Mouse (Mus musculus): ENCODE data around the gene Kcnk3. TPM values are rescaled to one million over a fixed set of nuclear protein-coding genes. Genes with fewer than 3 reads are reported as not detected.

Gene Kcnk3
- polyA plus RNA-seq, 1 experiment from 2014 or later: 8.7 TPM

DNA sequence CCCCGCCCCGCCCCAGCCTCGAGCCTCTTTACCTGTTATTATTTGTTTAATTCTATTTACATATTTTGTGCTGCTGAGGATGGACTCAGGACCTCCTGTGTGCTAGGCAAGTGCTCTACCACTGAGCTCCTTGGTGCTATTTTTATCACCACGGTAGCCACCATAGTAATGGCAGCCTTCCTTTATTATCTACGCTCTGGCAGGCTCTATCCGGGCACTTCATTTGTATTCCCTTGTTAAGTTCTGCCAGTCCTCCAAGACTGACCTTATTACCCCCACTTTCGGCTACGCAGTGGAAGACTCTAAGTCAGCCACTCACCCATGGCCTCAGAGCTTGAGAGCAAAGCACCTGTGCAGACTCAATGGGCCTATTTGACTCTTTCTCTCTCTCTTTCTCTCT is 3.8 kb downstream of the Kcnk3 start:
- no peak for ATAC-seq
- H3K4me3 ChIP-seq (ENCODE audit: low read length): no peak overlapping the region
- no peaks in the 10 kb centered on the region for H3K36me3 ChIP-seq (ENCODE audit: control insufficient read depth, insufficient read depth, low read length)
- WGBS: 81% methylated on average over 8 of the region's 8 CpGs
- H3K27me3 ChIP-seq (replicated peaks; ENCODE audit: control insufficient read depth, insufficient read depth, low read length): peaks cover 21% of the 10 kb centered on the region
- no peak overlapping the region for H3K4me2 ChIP-seq (ENCODE audit: low read depth, low read length)
- H3K9me3 ChIP-seq (ENCODE audit: control insufficient read depth, low read length): no peaks in the 10 kb centered on the region
- H3K27ac ChIP-seq (ENCODE audit: low read length): no peak overlapping the region
- no peak overlapping the region for H3K9ac ChIP-seq (ENCODE audit: low read depth, low read length)
- peaks cover 45% of the 10 kb centered on the region for H3K4me1 ChIP-seq (ENCODE audit: control insufficient read depth, insufficient read depth, low read length)

DNA sequence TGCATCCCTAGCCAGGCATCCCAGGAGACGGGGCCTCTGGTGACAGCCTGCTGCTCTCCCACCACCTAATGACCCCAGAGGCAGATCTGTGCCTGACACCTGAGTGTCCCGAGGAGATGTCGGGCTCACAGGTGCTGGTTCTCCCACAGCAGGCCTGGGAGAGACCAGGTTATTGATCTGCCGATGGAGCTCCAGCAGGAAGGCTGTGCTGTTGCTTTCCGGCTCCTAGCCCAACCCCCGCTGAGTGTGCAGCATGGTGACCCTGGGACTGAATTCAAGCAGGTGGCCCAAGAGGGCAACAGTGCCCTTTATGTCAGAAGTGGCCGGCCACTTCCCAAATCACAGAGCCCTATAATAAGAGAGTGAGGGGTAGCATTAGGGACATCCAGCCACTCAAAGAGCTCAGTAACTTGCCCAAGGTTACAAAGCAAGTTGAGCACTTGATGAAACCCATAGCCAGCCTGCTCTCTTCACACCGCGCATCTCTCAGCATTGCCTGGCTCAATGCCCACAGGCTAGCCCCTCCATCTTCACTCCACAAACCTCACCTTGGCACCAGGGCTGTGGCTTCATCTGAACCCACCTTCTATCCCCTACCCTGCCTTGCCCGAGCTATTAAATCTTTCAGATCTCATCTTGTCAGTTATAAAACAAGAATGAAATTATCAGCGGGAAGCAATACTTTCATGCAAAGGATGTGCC is 4.5 kb downstream of the Kcnk3 start:
- H3K9ac ChIP-seq (ENCODE audit: low read depth, low read length): no peak overlapping the region
- no peaks in the 10 kb centered on the region for H3K9me3 ChIP-seq (ENCODE audit: control insufficient read depth, low read length)
- H3K4me3 ChIP-seq (ENCODE audit: low read length): no peak overlapping the region
- peaks cover 21% of the 10 kb centered on the region for H3K27me3 ChIP-seq (replicated peaks; ENCODE audit: control insufficient read depth, insufficient read depth, low read length)
- H3K4me1 ChIP-seq (ENCODE audit: control insufficient read depth, insufficient read depth, low read length): peaks cover 45% of the 10 kb centered on the region
- H3K36me3 ChIP-seq (ENCODE audit: control insufficient read depth, insufficient read depth, low read length): no peaks in the 10 kb centered on the region
- WGBS: 77% methylated on average over 11 of the region's 11 CpGs
- no peak overlapping the region for H3K27ac ChIP-seq (ENCODE audit: low read length)
- no peak for ATAC-seq
- H3K4me2 ChIP-seq (ENCODE audit: low read depth, low read length): no peak overlapping the region

DNA sequence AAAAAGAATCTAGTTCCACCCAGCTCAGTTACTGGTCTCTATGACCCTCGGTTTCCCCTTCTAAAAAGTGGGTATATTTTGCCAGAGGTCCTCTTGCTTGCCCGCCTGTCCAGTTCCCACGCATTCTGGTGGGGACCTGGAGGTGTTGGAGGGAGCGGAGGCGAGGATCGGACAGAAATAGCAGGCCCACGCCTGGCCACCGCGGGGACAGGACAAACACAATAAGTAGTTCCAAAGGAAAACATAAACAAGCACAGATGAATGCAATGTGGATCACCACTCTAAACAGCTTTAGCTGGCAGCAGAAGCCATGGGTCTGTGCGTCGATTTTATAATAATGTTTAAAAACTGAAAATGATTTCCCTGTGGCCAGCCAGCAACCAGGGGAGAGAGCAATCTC is 5.4 kb downstream of the Kcnk3 start:
- ATAC-seq: no peak
- 64% methylated on average over 11 of the region's 11 CpGs for WGBS
- Histone ChIP-seq H3K4me1 (ENCODE audit: control insufficient read depth, insufficient read depth, low read length) (peaks cover 42% of the 10 kb centered on the region), H3K9me3 (ENCODE audit: control insufficient read depth, low read length) (no peaks in the 10 kb centered on the region), H3K4me2 (ENCODE audit: low read depth, low read length) (peak overlapping the region; percentile 10; the same call in 1 of the 2 replicates), H3K9ac (ENCODE audit: low read depth, low read length) (no peak overlapping the region), H3K27ac (ENCODE audit: low read length) (peak overlapping the region; percentile 46), H3K36me3 (ENCODE audit: control insufficient read depth, insufficient read depth, low read length) (no peaks in the 10 kb centered on the region), H3K4me3 (ENCODE audit: low read length) (no peak overlapping the region), H3K27me3 (replicated peaks; ENCODE audit: control insufficient read depth, insufficient read depth, low read length) (peaks cover 15% of the 10 kb centered on the region)

DNA sequence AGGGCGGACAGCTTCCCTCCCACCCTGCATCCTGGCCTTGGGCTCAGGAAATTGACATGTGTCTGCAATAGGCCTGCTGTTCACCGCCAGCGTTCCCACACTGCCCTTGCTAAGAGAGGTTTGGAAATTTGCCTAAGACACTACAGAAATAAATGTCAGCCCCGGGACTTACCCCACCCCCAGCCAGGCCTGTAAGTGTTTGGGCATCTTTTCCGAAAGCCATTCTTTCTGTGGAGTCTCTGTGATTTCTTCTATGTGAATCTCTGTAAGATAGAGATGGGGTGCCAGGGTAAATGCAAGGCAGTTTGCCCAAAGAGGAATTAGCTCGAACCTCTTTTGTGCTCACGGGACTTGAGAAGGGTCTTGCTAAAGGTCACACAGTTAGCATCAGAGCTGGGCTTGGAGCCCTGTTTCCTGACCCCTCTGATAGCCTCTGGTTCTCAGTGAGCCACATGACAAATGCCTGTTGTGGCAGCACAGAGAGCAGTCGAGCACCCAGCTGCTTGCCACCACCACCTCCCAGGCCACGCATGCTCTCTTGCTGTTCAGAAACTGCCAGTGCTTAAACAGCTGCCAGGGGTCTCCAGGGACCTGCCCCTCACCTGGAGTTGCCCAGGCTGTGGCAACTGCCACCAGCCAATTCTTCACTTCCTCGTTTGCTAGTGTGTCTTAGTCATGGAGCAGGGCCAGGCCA is 6.0 kb downstream of the Kcnk3 start:
- ATAC-seq: 0 out of 2 replicates have a peak, but pooled peaks have one; percentile 16
- no peak overlapping the region for H3K4me2 ChIP-seq (ENCODE audit: low read depth, low read length)
- no peaks in the 10 kb centered on the region for H3K36me3 ChIP-seq (ENCODE audit: control insufficient read depth, insufficient read depth, low read length)
- H3K9me3 ChIP-seq (ENCODE audit: control insufficient read depth, low read length): no peaks in the 10 kb centered on the region
- 36% methylated on average over 10 of the region's 10 CpGs for WGBS
- peaks cover 9% of the 10 kb centered on the region for H3K27me3 ChIP-seq (replicated peaks; ENCODE audit: control insufficient read depth, insufficient read depth, low read length)
- no peak overlapping the region for H3K4me3 ChIP-seq (ENCODE audit: low read length)
- H3K4me1 ChIP-seq (ENCODE audit: control insufficient read depth, insufficient read depth, low read length): peaks cover 37% of the 10 kb centered on the region
- peak overlapping the region; percentile 46 for H3K27ac ChIP-seq (ENCODE audit: low read length)
- H3K9ac ChIP-seq (ENCODE audit: low read depth, low read length): no peak overlapping the region

DNA sequence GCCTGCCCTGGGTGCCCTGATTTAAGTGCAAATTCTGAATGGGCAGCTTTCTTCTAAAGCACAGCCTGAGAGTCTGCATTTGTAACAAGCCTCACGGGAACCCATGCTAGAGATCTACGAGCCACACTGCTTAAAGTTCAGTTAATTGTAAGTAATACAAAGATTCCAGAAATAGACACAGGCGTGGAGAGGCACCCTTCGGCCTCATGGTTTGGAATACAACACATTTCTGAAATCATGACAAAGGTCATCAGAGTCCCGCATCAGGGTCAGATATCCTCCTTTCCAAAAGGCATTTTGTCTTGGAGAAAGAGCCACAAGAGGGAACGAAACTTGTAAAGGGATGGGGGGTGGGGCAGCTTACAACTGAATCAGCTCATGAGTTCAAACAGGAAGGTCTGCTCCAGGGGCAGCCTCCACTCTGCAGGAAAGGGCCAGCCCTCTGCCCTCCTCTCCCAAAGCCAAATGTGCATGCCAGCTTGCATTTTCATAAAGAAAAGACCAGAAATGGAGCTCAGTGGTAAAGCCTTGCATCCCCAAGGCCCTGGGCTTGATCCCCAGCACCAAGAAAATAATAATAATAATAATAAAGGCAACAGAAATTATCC is 7.1 kb downstream of the Kcnk3 start:
- Histone ChIP-seq H3K27me3 (replicated peaks; ENCODE audit: control insufficient read depth, insufficient read depth, low read length) (no peaks in the 10 kb centered on the region), H3K27ac (ENCODE audit: low read length) (no peak overlapping the region), H3K4me2 (ENCODE audit: low read depth, low read length) (no peak overlapping the region), H3K4me1 (ENCODE audit: control insufficient read depth, insufficient read depth, low read length) (peaks cover 32% of the 10 kb centered on the region), H3K9ac (ENCODE audit: low read depth, low read length) (no peak overlapping the region), H3K36me3 (ENCODE audit: control insufficient read depth, insufficient read depth, low read length) (no peaks in the 10 kb centered on the region), H3K9me3 (ENCODE audit: control insufficient read depth, low read length) (no peaks in the 10 kb centered on the region), H3K4me3 (ENCODE audit: low read length) (no peak overlapping the region)
- no peak for ATAC-seq
- WGBS: 55% methylated on average over 6 of the region's 6 CpGs

DNA sequence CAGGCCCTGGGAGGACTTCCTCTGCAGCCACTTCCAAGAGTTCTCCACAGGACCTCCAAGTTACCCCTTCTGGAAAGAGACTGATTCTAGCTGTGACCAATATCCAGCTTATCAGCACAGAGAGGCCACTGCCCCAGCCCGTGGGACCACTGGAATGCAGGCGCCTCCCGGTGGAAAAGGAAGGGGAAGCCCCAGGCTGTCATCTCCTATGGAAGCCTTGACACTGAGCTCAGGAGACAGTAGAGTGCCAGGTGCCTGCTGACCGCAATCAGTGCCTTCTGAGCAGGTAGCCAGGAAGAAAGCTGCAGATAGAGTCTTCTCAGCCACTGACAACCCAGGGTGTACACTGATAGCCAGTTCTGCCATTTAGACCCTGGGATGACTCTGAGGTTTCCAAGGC is 13.4 kb downstream of the Kcnk3 start:
- H3K4me1 ChIP-seq (ENCODE audit: control insufficient read depth, insufficient read depth, low read length): no peaks in the 10 kb centered on the region; the same call in none of the 2 replicates
- no peaks in the 10 kb centered on the region for H3K9me3 ChIP-seq (ENCODE audit: control insufficient read depth, low read length)
- no peak overlapping the region for H3K9ac ChIP-seq (ENCODE audit: low read depth, low read length)
- no peak overlapping the region for H3K4me3 ChIP-seq (ENCODE audit: low read length)
- no peaks in the 10 kb centered on the region for H3K27me3 ChIP-seq (replicated peaks; ENCODE audit: control insufficient read depth, insufficient read depth, low read length)
- H3K4me2 ChIP-seq (ENCODE audit: low read depth, low read length): no peak overlapping the region
- H3K27ac ChIP-seq (ENCODE audit: low read length): no peak overlapping the region
- no peaks in the 10 kb centered on the region for H3K36me3 ChIP-seq (ENCODE audit: control insufficient read depth, insufficient read depth, low read length)
- WGBS: 32% methylated on average over 4 of the region's 4 CpGs
- ATAC-seq: no peak

DNA sequence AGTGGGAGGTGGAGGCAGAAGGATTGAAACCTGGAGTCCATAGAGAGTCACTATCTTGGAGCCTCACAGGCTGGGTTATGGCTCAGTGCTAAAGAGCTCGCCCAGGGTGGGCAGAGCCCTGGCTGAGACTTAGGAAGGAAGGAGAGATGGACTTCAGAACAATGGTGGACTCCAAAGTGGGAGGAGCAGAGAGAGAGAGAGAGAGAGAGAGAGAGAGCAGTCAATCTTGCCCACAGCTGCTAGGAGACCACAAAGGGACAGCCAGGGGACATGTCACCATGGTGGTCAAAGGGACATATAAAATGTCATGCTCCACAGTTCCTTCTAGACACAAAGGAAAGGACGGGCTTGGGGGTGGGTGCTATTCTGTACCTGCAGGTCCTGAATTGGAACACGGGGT is 15.3 kb downstream of the Kcnk3 start:
- Histone ChIP-seq H3K9ac (ENCODE audit: low read depth, low read length) (no peak overlapping the region), H3K9me3 (ENCODE audit: control insufficient read depth, low read length) (no peaks in the 10 kb centered on the region), H3K4me1 (ENCODE audit: control insufficient read depth, insufficient read depth, low read length) (no peaks in the 10 kb centered on the region; the same call in none of the 2 replicates), H3K27me3 (replicated peaks; ENCODE audit: control insufficient read depth, insufficient read depth, low read length) (no peaks in the 10 kb centered on the region), H3K27ac (ENCODE audit: low read length) (no peak overlapping the region), H3K4me3 (ENCODE audit: low read length) (no peak overlapping the region), H3K36me3 (ENCODE audit: control insufficient read depth, insufficient read depth, low read length) (no peaks in the 10 kb centered on the region), H3K4me2 (ENCODE audit: low read depth, low read length) (no peak overlapping the region)
- no peak for ATAC-seq
- WGBS: 77% methylated on average over 3 of the region's 3 CpGs

DNA sequence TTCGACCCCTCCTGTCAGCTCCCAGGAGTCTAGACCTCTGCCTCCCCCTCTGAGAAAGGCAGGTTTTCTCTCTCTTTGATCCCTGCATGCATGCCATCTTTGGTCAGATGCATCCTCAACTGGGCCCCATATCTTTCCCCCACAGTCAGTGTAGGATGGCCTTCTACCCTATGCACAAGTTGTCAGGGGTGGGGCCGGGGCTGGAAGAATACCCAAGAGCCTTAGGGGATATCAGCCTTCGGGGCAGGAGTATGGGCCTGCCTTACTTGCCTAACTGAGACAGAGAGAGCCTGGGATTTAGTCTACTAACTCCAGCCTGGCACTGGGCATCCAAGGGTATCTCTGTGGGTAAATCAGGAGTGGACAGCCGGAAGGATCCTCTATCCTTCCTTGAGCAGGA is 16.0 kb downstream of the Kcnk3 start:
- H3K9me3 ChIP-seq (ENCODE audit: control insufficient read depth, low read length): no peaks in the 10 kb centered on the region
- H3K36me3 ChIP-seq (ENCODE audit: control insufficient read depth, insufficient read depth, low read length): no peaks in the 10 kb centered on the region
- ATAC-seq: no peak
- no peak overlapping the region for H3K9ac ChIP-seq (ENCODE audit: low read depth, low read length)
- H3K4me1 ChIP-seq (ENCODE audit: control insufficient read depth, insufficient read depth, low read length): no peaks in the 10 kb centered on the region; the same call in none of the 2 replicates
- no peak overlapping the region for H3K27ac ChIP-seq (ENCODE audit: low read length)
- H3K4me3 ChIP-seq (ENCODE audit: low read length): no peak overlapping the region
- 74% methylated on average over 4 of the region's 4 CpGs for WGBS
- H3K27me3 ChIP-seq (replicated peaks; ENCODE audit: control insufficient read depth, insufficient read depth, low read length): no peaks in the 10 kb centered on the region
- H3K4me2 ChIP-seq (ENCODE audit: low read depth, low read length): no peak overlapping the region

DNA sequence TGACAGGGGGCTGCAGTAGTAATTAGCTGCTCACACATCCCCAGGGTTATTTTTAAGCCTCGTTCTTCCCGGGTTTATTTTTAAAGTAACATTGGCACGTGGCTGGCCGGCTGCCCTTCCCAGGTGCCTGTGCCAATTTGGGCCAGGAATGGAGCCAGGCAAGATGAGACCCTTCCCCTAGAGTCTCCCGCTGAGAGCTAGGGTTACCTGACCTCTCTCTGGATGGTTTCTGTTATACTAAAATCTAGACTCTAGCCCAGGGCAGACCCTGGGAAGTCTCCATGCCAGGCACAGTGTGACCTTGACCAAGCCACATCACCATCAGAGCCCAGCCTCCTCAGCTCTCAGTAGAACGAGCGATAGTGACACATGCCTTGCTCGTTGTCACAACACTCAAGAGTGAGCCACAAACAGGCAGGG is 16.8 kb downstream of the Kcnk3 start:
- 74% methylated on average over 8 of the region's 8 CpGs for WGBS
- Histone ChIP-seq H3K4me2 (ENCODE audit: low read depth, low read length) (no peak overlapping the region), H3K36me3 (ENCODE audit: control insufficient read depth, insufficient read depth, low read length) (no peaks in the 10 kb centered on the region), H3K9me3 (ENCODE audit: control insufficient read depth, low read length) (no peaks in the 10 kb centered on the region), H3K27ac (ENCODE audit: low read length) (no peak overlapping the region), H3K9ac (ENCODE audit: low read depth, low read length) (no peak overlapping the region), H3K4me3 (ENCODE audit: low read length) (no peak overlapping the region), H3K4me1 (ENCODE audit: control insufficient read depth, insufficient read depth, low read length) (no peaks in the 10 kb centered on the region; the same call in none of the 2 replicates), H3K27me3 (replicated peaks; ENCODE audit: control insufficient read depth, insufficient read depth, low read length) (no peaks in the 10 kb centered on the region)
- ATAC-seq: no peak
